Mouse (Mus musculus) erythroblast, embryonic 14.5 days (primary cell): Measurements from ENCODE around the gene Isy1. TPM values are rescaled to one million over a fixed set of nuclear protein-coding genes. Genes with fewer than 3 reads are reported as not detected.
A peak's percentile ranks its signal among the peaks of the same experiment; 100 is the strongest.

ENCODE experiments used
- H3K27me3 ChIP-seq: 2 replicates; pipeline ENCODE4 v1.6.1; 2012; ENCODE audit warnings: inconsistent platforms; ENCODE audit not compliant: control insufficient read depth
- H3K36me3 ChIP-seq: 2 replicates; pipeline ENCODE4 v1.6.1; 2012; ENCODE audit warnings: mild to moderate bottlenecking, inconsistent platforms; ENCODE audit not compliant: control insufficient read depth
- H3K4me1 ChIP-seq: 2 replicates; pipeline ENCODE4 v1.6.1; 2012; ENCODE audit warnings: inconsistent platforms; ENCODE audit not compliant: control insufficient read depth
- H3K4me3 ChIP-seq: replicated peaks from 2 replicates; pipeline ENCODE3; 2012; ENCODE audit warnings: moderate library complexity, mild to moderate bottlenecking, inconsistent platforms
- H3K9me3 ChIP-seq: 2 replicates; pipeline ENCODE4 v1.6.1; 2012; ENCODE audit warnings: low read length, inconsistent platforms, mixed read lengths; ENCODE audit not compliant: control insufficient read depth
- GATA1 ChIP-seq: IDR thresholded peaks from 2 replicates; pipeline ENCODE4 v1.6.1; 2012; ENCODE audit warnings: low read length, inconsistent platforms, mixed read lengths
- TAL1 ChIP-seq: IDR thresholded peaks from 3 replicates; pipeline ENCODE4 v1.6.1; 2012; ENCODE audit warnings: low read length, inconsistent platforms, mixed read lengths
- polyA plus RNA-seq: library from polyadenylated mRNA; stranded (reverse); fragments of >175 nt; gene quantifications from 2 replicates; pipeline ENCODE4 v1.2.3, GENCODE M21; 2012

The Isy1 gene
- polyA plus RNA-seq, 1 experiment: 2.6 TPM

DNA sequence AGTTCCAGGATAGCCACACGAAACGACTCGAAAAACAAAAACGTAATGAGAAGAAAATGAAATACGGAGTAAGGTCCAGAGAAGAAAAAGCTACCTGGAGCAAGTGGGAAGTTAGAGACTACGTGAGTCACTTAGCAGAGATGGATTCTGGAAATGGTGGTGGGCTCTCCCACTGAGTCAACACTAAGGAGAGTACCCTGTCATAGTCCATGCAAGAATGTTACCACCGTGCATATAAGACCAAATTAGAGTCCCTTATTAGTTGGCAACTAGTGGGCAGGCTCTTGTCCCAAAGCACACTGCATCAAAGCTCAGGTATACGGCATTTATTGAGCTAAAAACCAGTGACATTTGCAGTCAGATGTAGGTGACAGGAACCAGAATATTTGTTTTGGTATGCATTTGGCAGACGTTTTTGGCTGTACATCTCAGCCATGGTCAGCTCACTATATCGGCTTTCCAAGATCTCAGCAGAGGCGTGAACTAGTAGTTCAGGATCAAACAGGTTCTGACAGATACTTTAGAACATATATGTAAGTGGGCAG, 1.3 kb upstream of the Isy1 start:
- TF ChIP-seq TAL1 (no peak), GATA1 (no peak)
- H3K4me1 ChIP-seq: peaks cover 53% of the 10 kb centered on the region
- H3K9me3 ChIP-seq: no peaks in the 10 kb centered on the region
- peaks cover 70% of the 10 kb centered on the region for H3K36me3 ChIP-seq
- H3K4me3 ChIP-seq: peak overlapping the region; percentile 80
- H3K27me3 ChIP-seq: no peaks in the 10 kb centered on the region

DNA sequence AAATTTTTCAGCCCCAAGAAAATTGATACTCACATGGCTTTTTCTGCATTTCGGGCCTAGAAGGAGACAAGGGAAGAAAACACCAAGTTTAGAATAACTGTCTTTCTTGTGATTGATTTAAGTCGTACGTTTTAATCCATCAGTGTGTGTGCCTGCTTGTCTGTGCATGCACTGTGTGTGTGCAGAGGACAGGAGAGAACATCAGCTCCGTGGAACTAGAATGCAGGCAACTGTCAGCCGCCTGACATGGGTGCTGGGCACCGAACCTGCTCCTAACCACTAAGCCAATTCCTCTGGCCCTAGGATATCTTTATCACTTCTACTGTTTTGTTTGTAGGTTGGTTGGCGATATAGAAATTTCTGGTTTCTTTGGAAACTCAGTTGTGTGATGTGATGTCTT, 2.9 kb downstream of the Isy1 start, which contains the start of gene Gm45140:
Gm45140 (minus strand) TSS at position 101 of the 400 bp plus-strand sequence.
- H3K36me3 ChIP-seq: peaks cover 63% of the 10 kb centered on the region
- no peaks in the 10 kb centered on the region for H3K9me3 ChIP-seq
- H3K4me3 ChIP-seq: no peak within 1 kb of the TSS
- no peaks in the 10 kb centered on the region for H3K27me3 ChIP-seq
- TF ChIP-seq TAL1 (no peak), GATA1 (no peak)
- H3K4me1 ChIP-seq: peaks cover 42% of the 10 kb centered on the region

DNA sequence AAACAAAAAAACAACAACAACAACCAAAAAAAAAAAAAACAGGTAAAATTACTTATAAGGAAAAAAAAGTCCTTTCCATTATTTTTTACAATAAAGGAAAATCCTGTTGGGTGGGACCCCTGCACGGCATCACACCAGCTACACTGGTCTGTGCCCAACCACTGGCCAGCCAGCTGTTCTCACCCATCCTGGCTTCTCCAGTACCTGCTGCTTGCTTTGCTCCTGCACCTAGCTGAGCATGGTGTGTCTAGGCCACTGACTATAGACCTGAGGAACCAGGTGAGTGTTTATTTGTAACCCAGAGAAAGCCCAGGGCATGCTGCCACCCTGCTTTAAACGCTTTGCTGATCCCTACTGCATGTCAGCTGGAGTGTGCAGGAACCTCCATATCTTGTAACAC, 18.2 kb downstream of the Isy1 start:
- Histone ChIP-seq H3K27me3 (no peaks in the 10 kb centered on the region), H3K9me3 (no peaks in the 10 kb centered on the region), H3K4me1 (peaks cover 20% of the 10 kb centered on the region), H3K36me3 (peaks cover 98% of the 10 kb centered on the region), H3K4me3 (no peak overlapping the region)
- no peak for TF ChIP-seq GATA1
- no peak for TF ChIP-seq TAL1

DNA sequence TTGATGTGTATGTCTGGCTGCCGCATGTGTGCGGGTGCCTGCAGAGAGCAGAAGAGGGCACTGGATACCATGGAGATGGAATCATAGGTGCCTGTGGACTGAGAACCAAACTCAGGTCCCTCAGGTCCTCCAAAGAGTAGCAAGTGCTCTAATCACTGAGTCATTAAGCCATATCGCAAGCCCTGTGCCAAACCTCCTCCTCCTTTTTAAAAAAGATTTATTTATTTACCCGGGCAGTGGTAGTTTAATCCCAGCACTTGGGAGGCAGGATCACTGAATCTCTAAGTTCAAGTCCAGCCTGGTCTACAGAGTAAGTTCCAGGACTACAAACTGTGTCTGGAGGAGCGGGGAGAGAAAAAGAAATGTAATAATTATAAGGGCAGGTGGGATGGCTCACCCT, 24.1 kb downstream of the Isy1 start:
- Histone ChIP-seq H3K4me3 (no peak overlapping the region), H3K4me1 (peaks cover 47% of the 10 kb centered on the region), H3K27me3 (no peaks in the 10 kb centered on the region), H3K9me3 (no peaks in the 10 kb centered on the region), H3K36me3 (peaks cover 69% of the 10 kb centered on the region)
- no peak for TF ChIP-seq TAL1
- TF ChIP-seq GATA1: no peak

DNA sequence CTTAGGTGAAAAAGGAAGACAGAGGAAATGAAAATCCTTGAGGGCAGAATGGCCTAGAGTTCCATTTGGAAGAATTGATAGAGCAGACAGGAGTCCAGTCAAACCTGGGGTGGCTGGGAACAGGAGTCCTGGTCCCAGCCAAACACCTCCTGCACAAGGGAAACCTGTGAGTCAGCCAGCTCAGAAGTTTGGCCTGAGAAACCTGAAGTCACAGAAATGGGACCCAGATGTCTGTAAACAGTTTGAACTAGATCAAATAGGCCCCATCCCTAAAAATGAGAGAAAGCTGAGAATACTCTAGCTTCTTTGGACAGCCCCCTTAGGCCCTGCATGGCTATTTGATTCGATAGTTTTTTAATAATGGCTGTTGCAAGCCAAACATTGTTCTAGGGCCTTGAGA, 25.9 kb downstream of the Isy1 start:
- no peak for TF ChIP-seq GATA1
- TF ChIP-seq TAL1: no peak
- H3K9me3 ChIP-seq: no peaks in the 10 kb centered on the region
- peaks cover 59% of the 10 kb centered on the region for H3K4me1 ChIP-seq
- H3K36me3 ChIP-seq: peaks cover 69% of the 10 kb centered on the region
- H3K4me3 ChIP-seq: peak overlapping the region; percentile 82
- no peaks in the 10 kb centered on the region for H3K27me3 ChIP-seq

DNA sequence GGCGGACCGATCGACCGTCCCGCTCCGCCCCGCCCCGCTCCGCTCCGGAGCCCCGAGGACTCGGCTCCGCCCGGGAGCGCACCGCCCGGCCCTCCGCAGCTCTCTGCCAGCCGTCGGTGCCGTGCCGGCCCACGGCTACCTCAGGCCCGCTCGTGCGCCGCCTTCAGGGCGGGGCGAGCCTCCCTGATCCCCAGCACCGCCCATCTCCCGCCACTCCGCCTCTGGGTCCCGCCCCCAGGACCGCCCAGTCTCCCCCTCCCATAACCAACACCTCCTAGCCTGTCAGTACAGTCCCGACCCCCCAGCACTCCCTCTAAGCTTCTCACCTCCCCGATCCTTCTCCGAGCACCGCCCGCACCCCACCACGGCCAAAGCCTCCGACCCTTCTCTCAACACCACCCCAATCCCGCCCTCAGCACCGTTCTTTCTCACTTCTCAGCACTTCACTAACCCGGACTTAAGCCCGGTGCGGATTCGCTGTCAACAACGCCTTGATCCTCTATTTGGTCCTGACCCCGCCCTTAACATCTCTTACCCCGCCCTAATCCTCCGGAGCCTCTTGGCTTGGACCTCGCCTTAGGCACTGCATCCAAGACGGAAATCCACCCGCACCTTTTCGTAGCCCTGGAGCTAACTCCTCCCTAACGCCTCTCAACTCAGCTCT, 26.8 kb downstream of the Isy1 start, which contains the start of gene Rab43:
Rab43 (minus strand) TSS at position 490 of the 664 bp plus-strand sequence.
- Histone ChIP-seq H3K27me3 (no peaks in the 10 kb centered on the region), H3K9me3 (no peaks in the 10 kb centered on the region), H3K36me3 (peaks cover 69% of the 10 kb centered on the region), H3K4me3 (peak within 1 kb of the TSS; percentile 82), H3K4me1 (peaks cover 61% of the 10 kb centered on the region)
- TF ChIP-seq GATA1: no peak
- no peak for TF ChIP-seq TAL1

DNA sequence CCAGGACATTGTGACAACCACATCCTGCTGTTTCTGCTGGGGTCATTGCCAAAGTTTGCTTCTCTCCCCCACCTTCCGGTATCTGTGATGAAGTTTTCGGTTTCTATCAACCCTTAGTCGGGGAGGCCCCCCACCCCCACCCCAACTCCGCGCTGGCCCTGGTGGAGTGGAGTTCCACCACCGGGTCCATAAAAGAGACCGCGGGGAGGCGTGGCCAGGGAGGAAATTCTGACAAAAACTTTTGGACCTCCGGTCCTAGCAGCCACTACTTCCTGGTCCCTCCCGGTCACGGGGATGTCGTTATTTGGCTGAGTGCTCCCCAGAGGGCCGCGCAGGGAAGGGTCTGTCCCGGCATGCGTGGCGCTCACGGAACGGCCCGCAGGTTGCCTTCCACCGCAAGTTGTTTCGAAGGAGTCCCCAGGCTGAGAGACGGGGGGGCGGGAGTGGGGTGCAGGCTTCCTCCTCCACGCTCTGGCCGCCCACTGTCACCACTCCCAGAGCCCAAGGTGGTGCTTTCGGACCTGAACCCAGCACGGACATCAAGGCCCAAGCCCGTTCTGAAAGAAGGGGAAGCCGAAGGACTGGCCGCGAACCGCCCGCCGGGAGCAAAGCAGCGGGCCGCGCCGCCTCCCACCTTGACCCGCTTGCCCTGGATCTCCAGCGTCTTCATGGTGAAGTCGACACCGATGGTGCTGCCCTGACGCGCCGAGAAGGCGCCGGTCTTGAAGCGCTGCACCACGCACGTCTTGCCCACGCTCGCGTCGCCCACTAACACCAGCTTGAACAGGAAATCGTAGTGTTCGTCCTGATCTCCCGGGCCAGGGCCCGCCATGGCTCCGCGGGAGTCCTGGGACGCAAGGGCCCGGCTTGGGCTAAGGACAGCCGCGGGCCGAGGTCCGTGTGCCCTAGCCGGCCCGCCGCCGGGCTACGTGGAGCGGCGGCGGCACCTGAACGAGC, 27.6 kb downstream of the Isy1 start:
- TF ChIP-seq GATA1 (no peak), TAL1 (no peak)
- H3K4me1 ChIP-seq: peaks cover 65% of the 10 kb centered on the region
- H3K9me3 ChIP-seq: no peaks in the 10 kb centered on the region
- H3K27me3 ChIP-seq: no peaks in the 10 kb centered on the region
- peaks cover 69% of the 10 kb centered on the region for H3K36me3 ChIP-seq
- H3K4me3 ChIP-seq: peak overlapping the region; percentile 82

DNA sequence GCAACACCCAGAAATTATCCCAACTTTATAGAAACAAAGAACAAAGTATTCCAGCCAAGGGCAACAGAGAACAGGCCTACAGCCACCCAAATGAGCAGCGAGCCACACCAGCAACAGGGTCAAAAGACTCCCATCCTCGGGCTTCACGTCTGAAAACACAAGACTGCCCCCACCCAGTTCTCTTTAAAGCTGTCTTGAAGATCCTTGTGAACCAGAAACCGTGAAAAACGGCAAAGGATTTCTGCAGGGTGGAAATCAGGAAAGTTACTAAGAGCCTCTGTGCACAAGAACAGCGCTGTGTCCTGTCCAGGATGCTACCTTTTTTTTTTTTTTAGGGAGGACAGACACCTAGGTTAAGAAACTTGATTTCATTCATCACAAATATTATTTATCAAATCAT, 28.3 kb downstream of the Isy1 start:
- peaks cover 71% of the 10 kb centered on the region for H3K4me1 ChIP-seq
- peaks cover 69% of the 10 kb centered on the region for H3K36me3 ChIP-seq
- peak overlapping the region; percentile 82 for H3K4me3 ChIP-seq
- TF ChIP-seq GATA1: no peak
- no peak for TF ChIP-seq TAL1
- H3K27me3 ChIP-seq: no peaks in the 10 kb centered on the region
- H3K9me3 ChIP-seq: no peaks in the 10 kb centered on the region
